Mouse (Mus musculus): ENCODE data around the gene Lat2. TPM values are rescaled to one million over a fixed set of nuclear protein-coding genes. Genes with fewer than 3 reads are reported as not detected.

Gene Lat2
- polyA plus RNA-seq, 1 experiment from 2014 or later, result 5.3 TPM

DNA sequence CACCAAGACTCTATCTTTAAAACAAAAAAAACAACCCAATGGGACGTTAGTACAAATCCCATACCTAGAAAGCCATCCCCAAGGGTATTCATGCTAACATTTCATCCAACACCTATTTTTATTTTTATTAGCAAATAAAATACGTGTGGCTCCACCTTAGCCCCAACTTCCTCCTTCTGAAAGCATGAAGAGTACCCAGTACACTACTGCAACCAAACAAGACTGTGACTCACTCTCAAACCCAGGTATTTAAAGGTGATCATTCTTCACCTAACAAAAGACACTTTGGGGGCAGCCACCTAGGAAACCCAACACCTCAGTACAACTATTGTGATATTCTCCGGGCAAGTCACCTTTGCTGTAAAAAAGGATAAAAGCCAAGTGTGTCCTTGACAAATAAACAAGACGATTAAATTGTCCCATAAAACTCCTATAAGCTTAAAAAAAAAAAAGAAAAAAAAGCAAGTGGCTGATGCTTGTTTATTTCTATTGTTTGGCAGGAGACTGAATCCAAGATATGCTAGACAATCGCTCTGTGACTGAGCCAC is 23.1 kb upstream of the Lat2 start:
- H3K4me3 ChIP-seq, result peak overlapping the region; percentile 99
- WGBS, result 33% methylated on average over 5 of the region's 5 CpGs
- H3K4me2 ChIP-seq, result peak overlapping the region; percentile 86
- H3K4me1 ChIP-seq, result peaks cover 34% of the 10 kb centered on the region
- H3K36me3 ChIP-seq (ENCODE audit: poor library complexity, severe bottlenecking), result peaks cover 36% of the 10 kb centered on the region
- H3K27ac ChIP-seq, result peak overlapping the region; percentile 92; the same call in 1 of the 2 replicates
- ATAC-seq, result no peak
- H3K9ac ChIP-seq, result peak overlapping the region; percentile 100
- H3K9me3 ChIP-seq (replicated peaks), result no peaks in the 10 kb centered on the region
- H3K27me3 ChIP-seq, result no peaks in the 10 kb centered on the region

DNA sequence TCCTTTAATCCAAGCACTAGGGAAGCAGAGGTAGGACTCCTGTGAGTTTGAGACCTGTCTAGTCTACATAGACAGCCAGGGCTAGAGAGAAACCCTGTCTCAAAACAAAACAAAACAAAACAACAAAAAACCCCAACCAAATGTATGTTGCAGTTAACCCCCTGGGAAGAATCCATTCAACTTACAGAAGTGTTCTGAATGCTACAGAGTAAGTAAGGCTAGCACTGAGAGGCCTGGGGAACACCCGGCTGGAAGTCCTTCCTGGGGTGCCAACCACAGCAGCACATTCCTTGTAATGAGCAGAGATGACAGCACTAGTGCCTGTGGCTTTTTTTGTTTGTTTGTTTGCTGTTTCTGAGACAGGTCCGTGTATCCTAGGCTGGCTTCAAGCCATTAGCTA is 18.0 kb upstream of the Lat2 start:
- no peak for ATAC-seq
- Histone ChIP-seq H3K27me3 (no peaks in the 10 kb centered on the region), H3K27ac (no peak overlapping the region), H3K9ac (no peak overlapping the region), H3K4me3 (no peak overlapping the region), H3K36me3 (ENCODE audit: poor library complexity, severe bottlenecking) (peaks cover 74% of the 10 kb centered on the region), H3K9me3 (replicated peaks) (no peaks in the 10 kb centered on the region), H3K4me2 (no peak overlapping the region), H3K4me1 (peaks cover 28% of the 10 kb centered on the region)
- WGBS, result 64% methylated on average over 2 of the region's 2 CpGs

DNA sequence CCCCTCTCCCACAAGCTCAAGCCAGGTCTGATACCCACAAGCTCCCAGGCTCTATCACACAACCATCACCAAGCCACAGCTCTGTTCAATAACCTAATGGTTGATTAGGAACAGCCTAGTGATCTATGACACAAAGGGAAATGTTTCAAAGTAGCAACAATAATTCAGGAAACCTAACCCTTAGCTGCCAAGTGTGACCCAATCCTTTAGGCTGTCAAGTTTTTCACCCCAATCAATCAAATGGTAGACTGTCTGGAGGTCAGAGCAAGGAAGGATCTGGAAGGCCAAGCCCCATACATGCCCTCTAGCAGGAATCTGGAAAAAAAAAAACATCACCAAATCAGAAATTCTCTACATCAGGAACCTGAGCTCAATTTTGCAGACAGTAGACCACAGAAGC is 16.0 kb upstream of the Lat2 start:
- no peak for ATAC-seq
- H3K9me3 ChIP-seq (replicated peaks), result no peaks in the 10 kb centered on the region
- H3K4me1 ChIP-seq, result peaks cover 13% of the 10 kb centered on the region
- no peak overlapping the region for H3K27ac ChIP-seq
- no peaks in the 10 kb centered on the region for H3K27me3 ChIP-seq
- H3K4me2 ChIP-seq, result no peak overlapping the region
- H3K4me3 ChIP-seq, result no peak overlapping the region
- peaks cover 84% of the 10 kb centered on the region for H3K36me3 ChIP-seq (ENCODE audit: poor library complexity, severe bottlenecking)
- no peak overlapping the region for H3K9ac ChIP-seq

DNA sequence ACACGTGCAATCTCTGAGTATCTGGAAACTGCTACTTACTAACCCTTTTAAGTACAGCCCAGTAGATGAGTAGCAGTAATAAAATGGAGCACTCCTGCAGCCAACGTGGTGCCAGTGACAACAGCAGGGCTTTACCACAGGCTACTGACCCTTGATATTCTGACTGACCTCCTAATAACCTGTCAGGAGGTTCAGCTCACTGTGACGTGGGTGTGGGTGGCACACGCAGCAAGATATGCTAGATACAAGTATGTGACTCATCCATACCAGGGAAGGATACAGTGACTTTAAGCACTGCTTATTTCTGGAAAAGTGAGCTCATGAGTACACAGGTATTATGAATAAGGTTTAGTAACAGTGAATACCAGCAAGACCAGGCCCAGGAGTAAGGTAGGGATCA is 14.7 kb upstream of the Lat2 start:
- WGBS, result 86% methylated on average over 4 of the region's 4 CpGs
- no peak for ATAC-seq
- peaks cover 85% of the 10 kb centered on the region for H3K36me3 ChIP-seq (ENCODE audit: poor library complexity, severe bottlenecking)

DNA sequence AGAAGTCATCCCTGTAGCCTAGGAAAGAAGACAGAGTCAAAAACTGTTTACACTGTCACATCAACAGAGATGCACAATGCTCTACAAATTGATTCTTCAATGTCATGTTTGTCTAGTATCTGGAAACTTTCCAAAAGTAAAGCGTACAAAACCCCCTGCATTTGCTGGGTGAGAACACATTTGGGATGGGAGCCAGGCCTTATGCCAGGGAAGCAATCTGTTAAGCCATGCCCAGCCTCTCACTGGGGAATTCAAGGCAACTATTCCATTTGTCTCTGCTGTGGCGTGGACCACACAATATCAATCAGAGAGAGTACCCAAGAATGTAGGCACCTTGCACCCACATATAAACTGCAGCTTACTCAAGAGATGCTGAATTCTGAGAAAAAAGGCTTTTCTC is 7.2 kb upstream of the Lat2 start:
- peaks cover 99% of the 10 kb centered on the region for H3K36me3 ChIP-seq (ENCODE audit: poor library complexity, severe bottlenecking)
- H3K4me3 ChIP-seq, result no peak overlapping the region
- ATAC-seq, result peak; percentile 50; the same call in 1 of the 2 replicates
- H3K27me3 ChIP-seq, result no peaks in the 10 kb centered on the region
- H3K9me3 ChIP-seq (replicated peaks), result no peaks in the 10 kb centered on the region
- whole genome bisulfite sequencing, result 68% methylated on average over 2 of the region's 2 CpGs
- H3K9ac ChIP-seq, result peak overlapping the region; percentile 8; the same call in 1 of the 2 replicates
- H3K4me1 ChIP-seq, result peaks cover 10% of the 10 kb centered on the region
- no peak overlapping the region for H3K4me2 ChIP-seq
- peak overlapping the region; percentile 72 for H3K27ac ChIP-seq

More for the DNA sequence above, 14.7 kb upstream of the Lat2 start:
- peaks cover 10% of the 10 kb centered on the region for H3K4me1 ChIP-seq
- H3K9me3 ChIP-seq (replicated peaks), result no peaks in the 10 kb centered on the region
- H3K9ac ChIP-seq, result no peak overlapping the region
- no peak overlapping the region for H3K27ac ChIP-seq
- no peak overlapping the region for H3K4me2 ChIP-seq
- no peaks in the 10 kb centered on the region for H3K27me3 ChIP-seq
- no peak overlapping the region for H3K4me3 ChIP-seq

DNA sequence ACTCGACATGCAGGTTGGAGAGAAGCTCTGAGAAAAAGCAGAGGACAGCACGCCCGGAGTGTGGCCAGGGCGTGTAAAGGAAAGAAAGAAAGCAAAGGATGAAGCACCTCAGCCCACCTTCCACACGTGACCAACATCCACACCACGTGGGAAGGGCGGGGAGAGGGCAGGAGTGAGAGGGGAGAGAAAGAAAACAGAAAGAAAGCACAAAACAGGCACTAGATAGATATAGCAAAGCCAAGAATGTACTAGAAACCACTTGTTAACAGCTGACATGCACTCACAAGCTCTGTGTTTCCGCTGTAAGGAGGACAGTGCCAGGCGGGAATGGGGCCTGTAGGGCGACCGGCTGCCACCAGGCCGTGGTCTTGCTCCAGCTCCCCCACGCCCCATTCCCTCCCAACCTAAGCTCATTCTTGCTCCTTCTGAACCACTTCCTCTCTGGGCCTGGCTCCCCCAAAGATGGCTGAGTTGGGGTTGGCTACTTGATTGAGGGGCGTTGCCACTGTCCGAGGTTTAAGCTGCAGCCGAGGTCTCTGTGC is 6.3 kb upstream of the Lat2 start:
- Histone ChIP-seq H3K4me1 (peaks cover 10% of the 10 kb centered on the region), H3K9ac (no peak overlapping the region), H3K27ac (no peak overlapping the region), H3K4me2 (no peak overlapping the region), H3K27me3 (no peaks in the 10 kb centered on the region), H3K36me3 (ENCODE audit: poor library complexity, severe bottlenecking) (peaks cover 98% of the 10 kb centered on the region), H3K4me3 (no peak overlapping the region), H3K9me3 (replicated peaks) (no peaks in the 10 kb centered on the region)
- ATAC-seq, result no peak
- WGBS, result 93% methylated on average over 16 of the region's 16 CpGs

DNA sequence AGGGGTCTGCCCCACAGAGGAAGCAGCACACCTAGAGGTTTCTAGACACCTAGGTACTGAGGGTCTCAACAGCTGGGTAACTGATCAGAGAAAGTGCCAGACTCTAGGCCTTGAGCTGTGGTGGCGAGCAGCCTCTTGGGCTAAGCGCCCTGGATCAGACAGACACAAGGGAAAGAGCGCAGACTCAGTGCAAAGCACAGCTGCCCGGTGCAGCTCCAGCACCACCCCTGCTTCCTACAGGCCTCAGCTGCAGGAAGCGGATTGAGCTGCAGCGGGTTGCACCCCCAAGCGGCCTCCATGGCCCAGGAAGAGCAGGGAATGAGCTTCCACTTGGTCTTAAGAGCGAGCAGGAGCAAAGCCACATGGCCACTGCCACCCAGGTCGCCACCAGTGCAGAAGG is 5.6 kb upstream of the Lat2 start:
- Histone ChIP-seq H3K27ac (peak overlapping the region; percentile 15; the same call in 1 of the 2 replicates), H3K9me3 (replicated peaks) (no peaks in the 10 kb centered on the region), H3K36me3 (ENCODE audit: poor library complexity, severe bottlenecking) (peaks cover 98% of the 10 kb centered on the region), H3K27me3 (no peaks in the 10 kb centered on the region), H3K9ac (no peak overlapping the region), H3K4me2 (no peak overlapping the region), H3K4me1 (peaks cover 10% of the 10 kb centered on the region), H3K4me3 (no peak overlapping the region)
- WGBS, result 96% methylated on average over 9 of the region's 9 CpGs
- ATAC-seq, result no peak

DNA sequence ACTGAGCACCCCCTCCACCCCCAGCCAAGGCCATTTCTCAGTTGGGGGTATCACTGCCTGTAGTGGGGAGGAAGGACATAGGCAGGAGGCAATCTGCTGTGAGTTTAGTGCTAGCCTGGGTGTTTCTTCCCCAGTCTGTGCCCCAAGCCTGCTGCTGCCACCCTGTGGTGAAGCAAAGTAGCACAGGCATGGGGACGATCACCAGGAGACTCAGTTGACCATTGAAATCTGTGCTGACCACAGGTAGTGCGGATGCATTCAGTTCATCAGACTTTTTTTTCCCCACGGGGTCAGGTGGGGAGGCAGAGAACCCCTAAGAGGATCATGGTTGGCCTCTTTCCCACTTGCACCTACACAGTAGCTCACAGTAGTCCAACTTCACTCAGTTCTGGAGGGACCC is 2.2 kb upstream of the Lat2 start:
- Histone ChIP-seq H3K27me3 (no peaks in the 10 kb centered on the region), H3K9me3 (replicated peaks) (no peaks in the 10 kb centered on the region), H3K4me1 (peaks cover 4% of the 10 kb centered on the region; the same call in 1 of the 2 replicates), H3K36me3 (ENCODE audit: poor library complexity, severe bottlenecking) (peaks cover 74% of the 10 kb centered on the region), H3K27ac (no peak overlapping the region), H3K4me3 (no peak overlapping the region), H3K4me2 (no peak overlapping the region), H3K9ac (no peak overlapping the region)
- 66% methylated on average over 3 of the region's 3 CpGs for WGBS
- 0 out of 2 replicates have a peak, but pooled peaks have one; percentile 39 for ATAC-seq

DNA sequence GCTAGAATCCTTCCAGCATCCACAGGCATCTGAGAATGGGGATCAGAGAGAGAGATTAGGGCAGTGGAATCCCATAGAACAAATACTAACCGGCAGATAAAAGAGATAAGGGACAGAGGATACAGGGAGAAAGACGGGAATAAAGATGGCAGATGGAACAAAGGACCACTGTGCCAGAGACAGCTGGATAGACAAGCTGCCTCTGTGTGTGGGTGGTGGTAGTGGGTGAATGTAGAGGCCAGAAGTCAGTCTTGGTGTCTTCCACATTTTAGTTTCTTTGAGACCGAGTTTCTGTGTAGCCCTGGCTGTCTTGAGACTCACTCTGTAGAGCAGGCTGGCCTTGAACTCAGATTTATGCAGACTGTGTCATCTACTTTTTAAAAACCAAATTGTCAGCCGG is 955 bp upstream of the Lat2 start:
- Histone ChIP-seq H3K9ac (no peak overlapping the region), H3K4me1 (no peaks in the 10 kb centered on the region), H3K36me3 (ENCODE audit: poor library complexity, severe bottlenecking) (peaks cover 61% of the 10 kb centered on the region), H3K9me3 (replicated peaks) (no peaks in the 10 kb centered on the region), H3K27ac (no peak overlapping the region), H3K27me3 (no peaks in the 10 kb centered on the region), H3K4me2 (no peak overlapping the region), H3K4me3 (no peak overlapping the region)
- no peak for ATAC-seq
- WGBS, result 72% methylated on average over 4 of the region's 4 CpGs

DNA sequence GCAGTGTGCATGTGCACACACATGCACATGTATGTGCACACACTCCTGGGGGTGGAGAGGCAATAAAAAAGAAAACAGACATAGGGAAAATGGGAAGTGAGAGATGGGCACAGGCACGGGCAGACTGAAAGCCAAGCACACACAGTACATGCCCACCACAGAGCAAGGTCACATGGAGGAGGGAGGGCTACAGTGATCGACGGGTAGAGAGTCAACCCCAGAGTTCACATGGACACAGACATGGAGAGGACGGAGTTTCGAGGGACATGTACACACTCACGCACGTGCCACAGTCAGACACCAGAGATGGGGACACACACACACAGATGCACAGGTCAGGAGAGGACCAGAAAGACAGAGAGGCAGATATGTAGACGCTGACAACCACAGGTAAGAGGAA is 555 bp upstream of the Lat2 start:
- Histone ChIP-seq H3K27ac (no peak overlapping the region), H3K27me3 (no peaks in the 10 kb centered on the region), H3K9me3 (replicated peaks) (no peaks in the 10 kb centered on the region), H3K9ac (no peak overlapping the region), H3K4me1 (no peaks in the 10 kb centered on the region), H3K4me3 (no peak overlapping the region), H3K4me2 (no peak overlapping the region), H3K36me3 (ENCODE audit: poor library complexity, severe bottlenecking) (peaks cover 57% of the 10 kb centered on the region)
- 92% methylated on average over 8 of the region's 8 CpGs for WGBS
- ATAC-seq, result no peak

DNA sequence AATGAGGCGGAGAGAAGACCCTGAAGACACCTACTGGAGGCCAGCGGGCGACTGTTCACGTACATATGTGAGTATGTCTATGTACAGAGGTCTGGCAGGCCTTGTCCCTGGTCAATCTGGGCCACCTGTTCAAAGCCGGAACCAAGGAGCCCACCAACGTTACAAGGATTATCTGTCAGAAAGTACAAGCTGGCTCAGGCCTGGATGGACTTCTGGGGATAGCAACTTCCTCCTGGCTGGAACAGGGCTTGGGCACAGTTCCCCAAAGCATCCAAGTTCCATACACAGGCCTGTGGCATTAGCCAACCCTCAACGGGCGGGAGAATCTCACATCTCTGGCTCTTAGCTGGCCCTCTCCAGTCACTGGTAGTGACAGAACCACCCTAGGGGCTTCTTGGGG is 529 bp downstream of the Lat2 start:
- WGBS, result 88% methylated on average over 8 of the region's 8 CpGs

DNA sequence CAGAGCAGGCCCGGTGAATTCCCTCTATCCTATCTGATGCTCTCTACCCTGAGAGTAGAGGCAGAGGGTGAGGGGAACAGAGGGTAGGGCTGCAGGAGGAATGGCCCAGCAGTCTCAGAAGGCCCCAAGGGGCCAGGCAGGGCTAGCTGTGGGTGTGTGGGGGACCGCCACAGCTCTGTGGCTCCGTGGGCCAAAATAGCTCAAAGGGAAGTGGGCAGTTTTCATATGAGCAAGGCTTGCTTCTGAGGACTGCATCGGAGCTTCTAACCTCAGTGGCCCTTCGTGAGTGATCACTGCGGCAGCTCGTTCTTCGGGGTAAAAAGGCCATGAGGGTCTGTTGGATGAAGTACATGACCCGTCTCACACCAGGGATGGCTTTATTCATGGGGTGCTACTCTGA is 1.1 kb downstream of the Lat2 start:
- H3K36me3 ChIP-seq (ENCODE audit: poor library complexity, severe bottlenecking), result peaks cover 40% of the 10 kb centered on the region

More for the DNA sequence above, 529 bp downstream of the Lat2 start:
- Histone ChIP-seq H3K9me3 (replicated peaks) (no peaks in the 10 kb centered on the region), H3K36me3 (ENCODE audit: poor library complexity, severe bottlenecking) (peaks cover 46% of the 10 kb centered on the region), H3K9ac (no peak overlapping the region), H3K4me3 (no peak overlapping the region), H3K27me3 (no peaks in the 10 kb centered on the region), H3K4me2 (no peak overlapping the region), H3K4me1 (no peaks in the 10 kb centered on the region), H3K27ac (no peak overlapping the region)
- no peak for ATAC-seq

More for the DNA sequence above, 1.1 kb downstream of the Lat2 start:
- WGBS, result 91% methylated on average over 9 of the region's 9 CpGs
- Histone ChIP-seq H3K4me3 (no peak overlapping the region), H3K9ac (no peak overlapping the region), H3K27me3 (no peaks in the 10 kb centered on the region), H3K4me2 (no peak overlapping the region), H3K27ac (peak overlapping the region; percentile 5; the same call in 1 of the 2 replicates), H3K4me1 (no peaks in the 10 kb centered on the region), H3K9me3 (replicated peaks) (no peaks in the 10 kb centered on the region)
- no peak for ATAC-seq
